Mouse (Mus musculus) kidney, embryonic 14.5 days (tissue): ENCODE results near the gene Ppp2r1b. TPM values are rescaled to one million over a fixed set of nuclear protein-coding genes. Genes with fewer than 3 reads are reported as not detected.

Source experiments
- ATAC-seq: fragments of 200-750 bp; cut with Nextera tagmentation; 2 replicates; pipeline ENCODE4 v1.8.0; 2017; ENCODE audit warnings: moderate number of reproducible peaks, mild to moderate bottlenecking, moderate TSS enrichment, moderate library complexity; ENCODE audit not compliant: low FRiP score, low TSS enrichment
- H3K27ac ChIP-seq: fragments of 300-500 bp; sonication (generic); 2 replicates; pipeline ENCODE4 v1.5.1; 2014; ENCODE audit warnings: low read depth, mild to moderate bottlenecking, low read length, moderate library complexity, mixed read lengths
- H3K27me3 ChIP-seq: fragments of 300-500 bp; sonication (generic); 2 replicates; pipeline ENCODE4 v1.6.1; 2014; ENCODE audit warnings: mild to moderate bottlenecking, low read length; ENCODE audit not compliant: control insufficient read depth, insufficient read depth
- H3K36me3 ChIP-seq: fragments of 300-500 bp; sonication (generic); 2 replicates; pipeline ENCODE4 v1.6.1; 2014; ENCODE audit warnings: low read length, mixed read lengths; ENCODE audit not compliant: control insufficient read depth, insufficient read depth
- H3K4me1 ChIP-seq: fragments of 300-500 bp; sonication (generic); 2 replicates; pipeline ENCODE4 v1.6.1; 2014; ENCODE audit warnings: low read length, mixed read lengths; ENCODE audit not compliant: control insufficient read depth, insufficient read depth
- H3K4me2 ChIP-seq: fragments of 300-500 bp; sonication (generic); replicated peaks from 2 replicates; pipeline ENCODE4 v1.6.1; 2014; ENCODE audit warnings: low read depth, mild to moderate bottlenecking, low read length
- H3K4me3 ChIP-seq: fragments of 300-500 bp; sonication (generic); 2 replicates; pipeline ENCODE4 v1.5.1; 2014; ENCODE audit warnings: mild to moderate bottlenecking, low read length
- H3K9ac ChIP-seq: fragments of 300-500 bp; sonication (generic); 2 replicates; pipeline ENCODE4 v1.6.1; 2014; ENCODE audit warnings: low read depth, mild to moderate bottlenecking, low read length, moderate library complexity
- H3K9me3 ChIP-seq: fragments of 300-500 bp; sonication (generic); 2 replicates; pipeline ENCODE4 v1.6.1; 2016; ENCODE audit warnings: low read length; ENCODE audit not compliant: control insufficient read depth
- WGBS: fragments of 180-500 bp; shearing (Covaris S2); extraction: QIAGEN DNeasy Blood & Tissue Kit; methylation state at CpG from one replicate; pipeline ENCODE4 v1.1.7; 2014; 5-methylcytosine and 5-hydroxymethylcytosine counted together
- polyA plus RNA-seq: library from polyadenylated mRNA; unstranded; fragments of >200 nt; fragmentation: Nextera tagmentation; extraction: Ambion mirVana; gene quantifications from 2 replicates; pipeline ENCODE4 v1.2.1, GENCODE M21; 2014

The Ppp2r1b gene
- polyA plus RNA-seq, 1 experiment from 2014 or later = 89.4 TPM

GRCm38 (mm10) chr9:50855133-50855766, 10.1 kb downstream of the Ppp2r1b start:
- H3K4me2 ChIP-seq = no peak overlapping the region
- peaks cover 16% of the 10 kb centered on the region; the same call in 1 of the 2 replicates for H3K36me3 ChIP-seq
- 87% methylated on average over 5 of the region's 5 CpGs for WGBS
- H3K27me3 ChIP-seq = no peaks in the 10 kb centered on the region
- H3K4me3 ChIP-seq = no peak overlapping the region
- no peak for ATAC-seq
- peaks cover 19% of the 10 kb centered on the region for H3K4me1 ChIP-seq
- H3K27ac ChIP-seq = no peak overlapping the region
- H3K9ac ChIP-seq = no peak overlapping the region
- H3K9me3 ChIP-seq = no peaks in the 10 kb centered on the region

- H3K9ac ChIP-seq = no peak overlapping the region
- peak overlapping the region; percentile 87; the same call in 1 of the 2 replicates for H3K27ac ChIP-seq
- H3K4me1 ChIP-seq = peaks cover 19% of the 10 kb centered on the region
- H3K9me3 ChIP-seq = no peaks in the 10 kb centered on the region
- no peaks in the 10 kb centered on the region for H3K27me3 ChIP-seq
- WGBS = 69% methylated on average over 5 of the region's 5 CpGs
- H3K4me2 ChIP-seq = peak overlapping the region; percentile 66
- ATAC-seq = no peak
- H3K4me3 ChIP-seq = peak overlapping the region; percentile 87; the same call in 1 of the 2 replicates
- peaks cover 20% of the 10 kb centered on the region; the same call in 1 of the 2 replicates for H3K36me3 ChIP-seq
Measured at GRCm38 (mm10) chr9:50855780-50856179, 10.7 kb downstream of the Ppp2r1b start.

GRCm38 (mm10) chr9:50856341-50857081, 11.4 kb downstream of the Ppp2r1b start:
- Histone ChIP-seq H3K4me2 (peak overlapping the region; percentile 66), H3K9me3 (no peaks in the 10 kb centered on the region), H3K4me1 (peaks cover 19% of the 10 kb centered on the region), H3K36me3 (peaks cover 28% of the 10 kb centered on the region), H3K4me3 (peak overlapping the region; percentile 87), H3K9ac (peak overlapping the region; percentile 85), H3K27ac (peak overlapping the region; percentile 87), H3K27me3 (no peaks in the 10 kb centered on the region)
- ATAC-seq = peak; percentile 94
- under 1% methylated on average over 45 of the region's 45 CpGs for WGBS

- peak overlapping the region; percentile 87 for H3K4me3 ChIP-seq
- under 1% methylated on average over 42 of the region's 46 CpGs for WGBS
- peak overlapping the region; percentile 66 for H3K4me2 ChIP-seq
- H3K36me3 ChIP-seq = peaks cover 34% of the 10 kb centered on the region
- H3K27me3 ChIP-seq = no peaks in the 10 kb centered on the region
- ATAC-seq = peak; percentile 75
- peaks cover 19% of the 10 kb centered on the region for H3K4me1 ChIP-seq
- H3K9ac ChIP-seq = peak overlapping the region; percentile 85
- no peaks in the 10 kb centered on the region for H3K9me3 ChIP-seq
- H3K27ac ChIP-seq = peak overlapping the region; percentile 87; the same call in 1 of the 2 replicates
Measured at GRCm38 (mm10) chr9:50857082-50857641, 12.1 kb downstream of the Ppp2r1b start.

GRCm38 (mm10) chr9:50858681-50859080, 13.6 kb downstream of the Ppp2r1b start:
- Histone ChIP-seq H3K4me3 (no peak overlapping the region), H3K4me2 (no peak overlapping the region), H3K27ac (no peak overlapping the region), H3K9me3 (no peaks in the 10 kb centered on the region), H3K27me3 (no peaks in the 10 kb centered on the region), H3K4me1 (peaks cover 15% of the 10 kb centered on the region), H3K9ac (no peak overlapping the region), H3K36me3 (peaks cover 46% of the 10 kb centered on the region)
- ATAC-seq = no peak
- 76% methylated on average over 6 of the region's 6 CpGs for WGBS

- no peaks in the 10 kb centered on the region for H3K9me3 ChIP-seq
- peaks cover 6% of the 10 kb centered on the region for H3K4me1 ChIP-seq
- ATAC-seq = no peak
- H3K4me3 ChIP-seq = no peak overlapping the region
- H3K36me3 ChIP-seq = peaks cover 64% of the 10 kb centered on the region
- H3K27me3 ChIP-seq = no peaks in the 10 kb centered on the region
- H3K27ac ChIP-seq = no peak overlapping the region
- H3K9ac ChIP-seq = no peak overlapping the region
- H3K4me2 ChIP-seq = no peak overlapping the region
- 90% methylated on average over 18 of the region's 18 CpGs for WGBS
Measured at GRCm38 (mm10) chr9:50861119-50861839, 16.2 kb downstream of the Ppp2r1b start.

GRCm38 (mm10) chr9:50863824-50864223, 18.7 kb downstream of the Ppp2r1b start:
- WGBS = 92% methylated on average over 4 of the region's 4 CpGs
- Histone ChIP-seq H3K4me3 (no peak overlapping the region), H3K4me2 (no peak overlapping the region), H3K4me1 (no peaks in the 10 kb centered on the region), H3K9ac (no peak overlapping the region), H3K27ac (no peak overlapping the region), H3K36me3 (peaks cover 88% of the 10 kb centered on the region), H3K9me3 (no peaks in the 10 kb centered on the region), H3K27me3 (no peaks in the 10 kb centered on the region)
- no peak for ATAC-seq

GRCm38 (mm10) chr9:50864877-50865276, 19.8 kb downstream of the Ppp2r1b start:
- Histone ChIP-seq H3K36me3 (peaks cover 85% of the 10 kb centered on the region), H3K27me3 (no peaks in the 10 kb centered on the region), H3K27ac (no peak overlapping the region), H3K4me1 (no peaks in the 10 kb centered on the region), H3K4me3 (no peak overlapping the region), H3K9ac (no peak overlapping the region), H3K9me3 (no peaks in the 10 kb centered on the region), H3K4me2 (no peak overlapping the region)
- ATAC-seq = no peak
- WGBS = 93% methylated on average over 5 of the region's 5 CpGs
